Mouse (Mus musculus) CH12.LX (cell line): ENCODE measurements around the gene Gm20716.

Source experiments
- CTCF ChIP-seq, 2 experiments: IDR thresholded peaks in 1 of 2; conservative IDR thresholded peaks in 1 of 2; 2 replicates each; pipeline ENCODE4 v1.5.1; 2011 to 2012; ENCODE audit warnings: low read depth in 2 of 2, low read length in 2 of 2, improper control_type of control experiment in 1 of 2, inconsistent platforms in 1 of 2, mild to moderate bottlenecking in 1 of 2, moderate library complexity in 1 of 2
- ELF1 ChIP-seq: IDR thresholded peaks from 2 replicates; pipeline ENCODE4 v1.6.1; 2014; ENCODE audit warnings: low read depth, mild to moderate bottlenecking, inconsistent platforms, low read length, improper control_type of control experiment
- EP300 ChIP-seq: IDR thresholded peaks from 2 replicates; pipeline ENCODE4 v1.6.1; 2011; ENCODE audit warnings: low read length, improper control_type of control experiment
- GABPA ChIP-seq: IDR thresholded peaks from 2 replicates; pipeline ENCODE4 v1.6.1; 2012; ENCODE audit warnings: low read depth, low read length, improper control_type of control experiment, inconsistent platforms; ENCODE audit not compliant: insufficient replicate concordance
- JUN ChIP-seq: IDR thresholded peaks from 2 replicates; pipeline ENCODE4 v1.6.1; 2011; ENCODE audit warnings: low read depth, mild to moderate bottlenecking, low read length, improper control_type of control experiment, moderate library complexity; ENCODE audit not compliant: insufficient read depth
- JUND ChIP-seq: conservative IDR thresholded peaks from 2 replicates; pipeline ENCODE4 v1.6.1; 2011; ENCODE audit warnings: low read depth, low read length, improper control_type of control experiment
- MAFK ChIP-seq: IDR thresholded peaks from 2 replicates; pipeline ENCODE4 v1.6.1; 2011; ENCODE audit warnings: low read length, improper control_type of control experiment; ENCODE audit not compliant: insufficient replicate concordance
- MXI1 ChIP-seq: IDR thresholded peaks from 2 replicates; pipeline ENCODE4 v1.6.1; 2011; ENCODE audit warnings: mild to moderate bottlenecking, low read depth, low read length, improper control_type of control experiment
- POLR2A ChIP-seq: IDR thresholded peaks from 2 replicates; pipeline ENCODE4 v1.6.1; 2011; ENCODE audit warnings: low read depth, mild to moderate bottlenecking, improper control_type of control experiment, low read length
- POLR2AphosphoS2 ChIP-seq: IDR thresholded peaks from 2 replicates; pipeline ENCODE4 v1.6.1; 2011; ENCODE audit warnings: low read depth, low read length, improper control_type of control experiment
- TCF12 ChIP-seq: IDR thresholded peaks from 2 replicates; pipeline ENCODE4 v1.6.1; 2014; ENCODE audit warnings: low read depth, mild to moderate bottlenecking, inconsistent platforms, low read length, improper control_type of control experiment
- USF1 ChIP-seq: IDR thresholded peaks from 2 replicates; pipeline ENCODE4 v1.6.1; 2014; ENCODE audit warnings: low read depth, mild to moderate bottlenecking, inconsistent platforms, low read length, improper control_type of control experiment
- ZC3H11A ChIP-seq: IDR thresholded peaks from 2 replicates; pipeline ENCODE4 v1.6.1; 2012; ENCODE audit warnings: low read depth, mild to moderate bottlenecking, inconsistent platforms, low read length, improper control_type of control experiment

- TF ChIP-seq ZC3H11A (no peak), POLR2AphosphoS2 (no peak), POLR2A (no peak), CTCF (conservative IDR thresholded peaks at IDR 0.05 in 1 of 2, IDR thresholded peaks at IDR 0.05 in 1 of 2; ENCODE audit: low read depth in 2 of 2, low read length in 2 of 2) (no peak), JUND (peak; percentile 47; the same call in 1 of the 2 replicates), EP300 (peak; percentile 59; the same call in 1 of the 2 replicates), MAFK (0 out of 2 replicates have a peak, but pooled peaks have one; percentile 27), ELF1 (no peak), USF1 (no peak), JUN (no peak), TCF12 (peak; percentile 63), GABPA (no peak), MXI1 (no peak)
Observed at GRCm38 (mm10) chr2:168199476-168199875, 30.7 kb downstream of the Gm20716 start.
